Mouse (Mus musculus) thymus, postnatal 4 days (tissue): ENCODE results near the gene Sptbn1.

Experiments
- DNase-seq: peaks from one replicate; pipeline ENCODE4 v3.0.0; 2021

The Sptbn1 gene

GRCm38 (mm10) chr11:30267892-30268647, at the start of gene Sptbn1:
TSS of gene Sptbn1 (minus strand) at chr11:30268175.
- DNase-seq = peak; percentile 65

DNA sequence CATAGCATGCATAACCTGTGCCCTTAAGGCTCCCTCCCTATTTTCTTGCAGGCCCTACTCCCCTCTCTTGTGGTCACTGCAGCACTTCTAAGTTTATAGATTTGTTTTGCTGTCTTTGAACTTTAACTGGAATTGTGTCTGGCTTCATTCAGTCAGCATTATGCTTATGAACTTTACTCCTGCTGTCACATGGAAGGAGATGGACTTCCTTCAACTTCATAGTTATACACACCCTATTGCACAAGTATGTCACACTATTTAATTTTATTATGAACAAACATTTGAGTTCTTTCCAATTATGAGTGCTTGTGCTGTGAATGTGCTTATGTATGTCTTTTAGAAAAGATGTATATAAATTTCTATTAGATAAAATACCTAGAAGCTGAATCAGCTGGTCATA, 26.3 kb upstream of the Sptbn1 start:
- DNase-seq = no peak

DNA sequence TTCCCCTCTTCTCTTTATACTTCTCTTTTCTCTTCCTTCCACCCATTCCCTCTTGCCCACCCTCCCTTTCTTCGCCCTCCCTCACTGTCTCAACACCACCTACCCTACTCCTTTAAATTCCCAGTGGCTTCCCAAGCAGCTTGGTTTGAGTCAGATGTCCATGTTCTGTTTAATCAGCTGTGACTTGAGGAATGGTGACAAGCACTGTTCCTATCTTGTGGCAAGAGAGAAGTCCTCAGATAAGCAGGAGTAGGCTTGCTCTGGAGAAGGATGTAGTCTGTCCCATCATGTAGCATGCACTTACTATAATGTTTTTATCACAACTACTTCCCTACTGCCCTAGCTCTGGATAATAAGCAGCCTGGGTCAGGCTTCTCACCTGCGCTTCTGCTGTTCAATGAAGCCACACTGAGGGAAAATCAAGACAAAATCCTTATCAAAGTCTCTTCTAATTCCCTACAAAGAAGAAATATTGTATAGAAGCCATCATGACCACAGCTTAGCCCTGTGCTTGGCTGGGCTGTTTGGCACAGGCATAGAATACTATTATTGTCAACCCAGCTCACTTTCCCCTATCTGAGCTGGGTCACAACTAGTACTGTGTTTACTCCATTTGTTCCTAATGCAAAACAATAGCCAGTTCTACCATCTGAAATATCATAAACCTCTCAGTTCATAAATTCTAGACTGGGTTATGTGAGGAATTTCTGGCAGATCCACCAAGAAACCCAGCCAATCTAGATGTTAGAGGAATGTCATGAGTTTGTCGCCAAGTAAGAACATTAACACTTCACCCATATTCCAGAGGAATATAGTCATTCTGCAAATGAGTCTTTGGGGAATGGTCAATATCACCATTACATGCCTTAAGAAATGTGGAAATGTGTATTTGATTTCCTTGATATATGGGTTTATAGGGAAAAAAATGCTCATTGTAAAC, 24.5 kb upstream of the Sptbn1 start:
- no peak for DNase-seq

- no peak for DNase-seq
These were observed 23.2 kb upstream of the Sptbn1 start for GRCm38 (mm10) chr11:30291155-30291554.

DNA sequence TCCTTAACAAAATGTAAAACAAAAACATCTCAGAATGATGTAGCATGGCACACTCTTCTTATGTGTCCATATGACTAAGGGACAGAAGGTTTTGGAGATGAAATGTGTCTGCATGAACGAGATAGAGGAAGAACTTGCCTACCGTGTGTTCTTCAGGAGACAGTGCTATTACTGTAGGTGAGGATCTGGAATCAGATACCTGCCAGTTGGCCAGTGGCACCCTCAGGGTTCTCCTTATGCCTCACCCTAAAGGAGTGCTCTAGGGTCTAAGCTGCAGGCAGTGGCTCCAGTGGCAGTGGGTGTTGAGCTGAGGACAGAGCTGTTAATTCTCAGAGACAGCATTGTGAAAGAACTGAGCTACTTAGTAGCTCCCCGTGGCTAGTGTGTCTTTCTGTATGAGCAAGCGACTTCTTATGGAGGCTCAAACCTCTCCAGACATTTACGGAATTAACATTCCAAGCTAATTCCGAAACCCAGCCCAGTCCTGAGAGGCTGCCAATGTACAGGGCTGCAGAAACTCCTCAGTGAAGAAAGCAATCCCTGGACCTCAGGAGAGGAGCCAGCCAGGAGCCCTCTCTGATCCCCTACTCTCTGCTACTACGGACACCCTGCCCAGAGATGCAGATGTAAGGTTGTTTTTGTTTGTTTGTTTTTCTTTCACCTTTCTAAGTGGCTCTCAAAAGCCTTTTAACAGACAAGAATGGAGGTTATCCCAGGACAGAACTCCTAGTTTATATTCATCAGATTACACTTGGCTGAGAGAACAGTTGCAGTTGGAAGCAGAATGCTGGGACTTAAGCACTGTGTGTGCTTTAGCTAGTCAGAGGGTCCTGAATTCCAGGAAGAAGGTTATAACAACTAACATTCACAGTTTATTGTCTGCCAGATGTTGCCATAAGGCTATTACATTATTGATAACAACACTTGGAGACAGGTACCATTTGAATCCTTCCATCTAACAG, 21.8 kb upstream of the Sptbn1 start:
- no peak for DNase-seq

DNA sequence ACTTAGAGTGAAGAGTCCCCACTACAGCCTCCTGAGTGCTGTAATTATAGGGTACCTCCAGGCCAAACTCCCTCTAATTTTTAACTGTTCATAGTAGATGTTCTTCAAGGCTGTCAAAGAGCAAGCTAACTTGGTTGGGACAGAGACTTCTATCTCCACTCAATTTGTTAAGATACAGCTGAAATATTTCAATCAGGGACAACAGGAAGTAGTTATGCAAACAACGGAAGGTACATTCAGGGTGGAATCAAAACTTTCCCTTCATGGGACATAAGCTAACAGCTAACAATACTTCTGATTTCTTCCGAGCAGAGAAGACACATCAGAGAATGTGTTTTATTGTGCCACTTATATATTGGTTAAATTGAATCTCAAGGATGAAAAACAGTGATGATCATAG, 20.1 kb upstream of the Sptbn1 start:
- DNase-seq = no peak

DNA sequence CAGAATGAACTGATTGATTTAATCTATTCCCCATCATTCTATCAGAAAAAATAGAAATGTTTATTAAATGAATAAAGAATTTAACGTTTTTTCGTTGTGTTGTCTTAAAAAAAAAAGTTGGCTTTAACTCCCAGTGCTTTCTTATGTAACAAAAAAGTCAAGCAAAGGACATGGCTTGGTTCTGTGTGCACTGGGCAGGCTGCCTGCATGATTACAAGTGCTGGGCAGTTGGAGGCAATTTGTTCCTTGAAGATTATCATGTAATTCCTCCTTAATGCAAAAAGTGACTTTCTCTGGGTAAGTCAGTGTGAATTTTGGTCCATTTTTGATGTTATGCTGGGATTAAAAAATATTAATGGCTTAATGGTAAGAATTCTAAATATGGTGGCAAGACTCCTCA, 15.7 kb upstream of the Sptbn1 start:
- no peak for DNase-seq

- no peak for DNase-seq
These were observed 13.1 kb upstream of the Sptbn1 start for GRCm38 (mm10) chr11:30281096-30281495.

- no peak for DNase-seq
These were observed 11.3 kb upstream of the Sptbn1 start for GRCm38 (mm10) chr11:30279278-30279677.

DNA sequence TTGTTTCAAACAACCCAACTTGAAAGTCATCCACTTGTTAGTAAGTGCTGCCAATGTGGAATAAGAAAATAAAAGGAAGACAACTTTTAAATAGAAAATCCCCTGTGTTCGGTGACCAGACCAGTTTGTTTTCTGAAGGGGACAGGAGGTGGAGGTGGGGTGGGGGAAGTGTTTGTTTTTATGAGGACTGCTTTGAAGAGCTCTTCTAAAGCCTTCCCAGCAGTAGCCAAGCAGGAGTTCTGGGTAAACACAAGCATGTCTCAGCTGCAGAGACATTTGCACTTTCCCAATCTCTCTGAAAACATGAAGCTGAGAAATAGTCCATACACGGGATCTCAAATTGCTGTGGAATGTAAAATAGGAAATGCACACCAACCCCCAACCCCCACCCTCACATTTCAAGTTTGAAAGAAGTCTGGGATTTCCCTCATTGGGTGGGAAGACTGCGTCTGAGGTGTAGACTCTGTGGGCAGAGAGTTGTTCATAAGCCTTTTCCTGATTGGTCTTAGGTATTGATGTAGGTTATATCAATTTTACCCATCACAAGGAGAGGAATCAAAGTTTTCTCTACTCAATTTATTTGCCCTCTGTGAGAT, 7.6 kb upstream of the Sptbn1 start:
- DNase-seq = no peak

DNA sequence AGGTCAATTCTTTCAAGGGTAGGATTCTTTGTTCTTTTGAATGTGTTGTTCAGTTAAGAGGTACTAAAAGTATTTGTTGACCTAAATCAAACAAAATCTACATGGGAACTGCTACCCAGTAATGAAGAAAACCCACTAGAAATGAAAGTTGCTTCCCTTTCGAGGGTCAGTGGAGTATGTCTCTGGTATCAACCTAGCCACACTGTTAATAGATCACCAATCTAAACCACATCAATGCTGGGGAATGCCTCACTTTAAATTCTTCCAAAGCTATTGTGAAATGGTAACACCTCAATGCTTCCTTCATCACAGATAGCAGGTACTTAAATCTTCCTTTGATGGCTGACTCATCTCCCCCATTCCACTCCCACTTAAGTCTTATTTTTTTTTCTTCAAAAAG, 1.5 kb upstream of the Sptbn1 start:
- DNase-seq = no peak

DNA sequence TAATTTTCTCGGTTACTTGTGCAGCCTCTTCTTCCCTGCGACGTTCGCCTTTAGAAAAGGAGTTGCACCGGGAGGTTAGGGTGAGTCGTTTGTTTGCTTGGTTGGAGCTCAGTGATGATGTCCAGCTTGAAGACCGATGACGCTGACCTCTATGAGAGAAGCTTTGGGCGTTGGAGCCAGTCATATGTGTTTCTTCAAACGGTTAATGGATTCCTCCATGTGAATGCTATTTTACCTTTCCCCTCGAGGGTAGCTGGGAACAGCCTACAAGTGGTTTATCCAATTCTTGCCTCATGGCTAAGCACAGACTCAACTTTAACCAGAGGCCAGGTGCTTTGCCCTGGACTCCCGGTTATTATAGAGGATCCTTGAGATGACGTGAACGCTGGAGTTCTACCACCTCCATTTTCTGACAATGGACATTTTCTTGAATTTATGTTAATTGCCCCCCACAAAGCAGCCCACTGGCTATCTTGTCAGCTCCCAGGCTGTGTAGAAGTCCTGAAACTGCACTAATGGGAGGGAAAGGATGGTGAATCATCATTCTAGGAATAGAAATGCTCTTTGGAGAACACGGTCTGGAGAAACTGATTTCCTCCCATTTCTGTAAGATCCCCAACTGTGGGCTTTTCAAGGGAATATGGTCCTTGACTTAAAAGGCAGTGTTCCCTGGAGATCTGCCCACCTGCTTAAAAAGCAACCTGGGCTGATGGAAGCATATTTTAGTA, 837 bp upstream of the Sptbn1 start:
- no peak for DNase-seq

DNA sequence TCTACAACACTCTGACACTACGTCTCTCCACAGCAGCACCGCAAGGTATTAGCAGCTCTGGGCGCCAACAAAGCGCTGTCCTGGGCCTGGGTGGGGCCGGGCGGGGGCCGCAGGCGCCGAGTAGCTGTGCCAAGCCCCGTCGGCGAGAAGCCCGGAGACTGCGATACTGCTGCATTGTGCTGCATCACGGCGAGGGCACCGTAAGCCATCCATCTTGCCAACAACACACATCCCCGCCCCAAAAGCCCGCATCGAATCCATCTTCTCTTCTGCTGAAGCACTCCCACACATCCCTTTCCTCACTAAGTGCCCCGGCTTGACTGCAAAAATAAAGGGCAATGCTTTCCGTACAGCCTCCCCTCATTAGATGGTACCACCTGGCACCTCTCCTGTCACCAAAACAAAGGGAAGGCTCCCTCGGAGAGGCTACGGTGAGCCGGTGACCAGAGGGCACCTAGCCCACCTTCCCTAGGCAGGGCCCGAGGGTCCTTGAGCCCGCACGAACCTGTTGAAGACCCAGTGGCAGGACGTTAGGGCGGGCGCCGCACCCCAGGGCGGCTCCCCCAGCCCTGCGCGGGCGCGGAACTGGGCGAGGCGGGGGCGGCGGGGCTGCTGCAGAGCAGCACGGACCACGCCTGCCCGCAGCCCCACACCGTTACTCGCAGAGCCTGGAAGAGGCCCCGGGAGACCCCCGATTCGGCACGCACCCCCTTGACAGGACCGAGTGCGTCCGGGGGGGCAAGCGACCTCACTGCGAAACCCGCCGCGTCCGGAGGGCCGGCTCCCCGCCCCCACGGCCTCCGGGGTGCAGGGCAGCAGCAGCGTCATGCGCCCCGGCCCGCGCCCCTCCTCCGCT, 711 bp downstream of the Sptbn1 start:
- peak; percentile 59 for DNase-seq

DNA sequence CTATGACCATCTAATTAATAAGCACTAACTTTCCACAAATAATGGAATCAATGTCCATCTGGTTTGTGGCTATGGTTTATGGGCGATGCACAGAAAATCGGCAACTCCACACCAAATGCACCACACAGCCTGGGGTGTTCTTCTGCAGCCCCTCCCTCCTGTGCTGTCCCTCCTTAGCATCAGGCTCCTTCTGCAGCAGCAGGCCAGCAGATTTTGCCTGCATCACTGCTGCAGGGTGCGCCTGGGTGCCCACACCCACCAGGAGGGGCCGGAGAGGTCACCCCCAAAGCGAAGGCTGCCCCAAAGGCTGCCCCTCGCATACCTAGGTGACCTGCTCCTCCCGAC, 1.3 kb downstream of the Sptbn1 start:
- DNase-seq = no peak

- DNase-seq = no peak
These were observed 2.3 kb downstream of the Sptbn1 start for GRCm38 (mm10) chr11:30265666-30266065.

DNA sequence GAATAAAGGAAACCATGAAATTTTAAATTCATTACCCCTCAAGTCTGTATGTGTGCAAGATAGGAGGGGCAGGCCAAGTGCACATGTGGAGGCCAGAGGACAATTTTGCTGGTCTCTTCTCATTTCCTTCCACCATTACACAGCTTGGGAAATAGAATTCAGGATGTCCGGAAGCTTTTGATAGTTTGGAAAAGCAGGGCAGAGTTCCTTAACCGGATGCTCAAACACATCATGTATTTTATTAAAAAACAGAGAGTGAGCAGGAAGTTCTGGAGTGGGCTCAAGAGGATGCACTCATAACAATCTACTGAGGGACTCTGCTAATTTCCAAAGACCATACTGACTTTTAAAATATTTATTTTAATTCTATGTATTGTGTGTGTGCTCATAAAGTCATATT, 4.3 kb downstream of the Sptbn1 start:
- no peak for DNase-seq

DNA sequence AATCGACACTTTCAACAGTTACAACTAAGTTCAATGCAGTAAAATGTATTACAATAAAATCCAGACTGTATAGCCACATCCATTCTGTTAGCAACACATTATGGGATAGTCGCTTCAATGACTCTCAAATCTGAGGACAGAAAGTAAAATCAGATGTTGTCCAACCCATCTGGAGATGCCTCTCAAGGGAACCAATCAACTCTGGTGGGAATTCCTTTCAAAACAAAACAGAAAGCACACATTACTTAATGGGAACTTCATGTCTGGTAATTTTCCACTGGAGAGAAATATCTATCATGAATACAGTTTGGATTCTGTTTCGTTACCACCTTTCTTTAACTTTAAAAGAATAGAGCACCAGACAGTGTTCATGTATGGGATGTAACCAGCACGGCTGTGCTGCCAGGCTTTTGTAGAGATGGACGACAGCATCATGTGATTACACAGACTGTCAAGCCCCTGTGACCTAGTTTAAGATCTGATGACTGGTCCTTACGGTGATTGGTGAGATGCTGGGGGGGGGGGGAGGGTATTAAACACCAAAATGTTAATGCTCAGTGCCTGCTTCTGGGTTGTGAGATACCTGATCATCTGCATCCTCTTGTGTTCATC, 9.1 kb downstream of the Sptbn1 start:
- no peak for DNase-seq

- DNase-seq = no peak
These were observed 10.2 kb downstream of the Sptbn1 start for GRCm38 (mm10) chr11:30257812-30258211.

DNA sequence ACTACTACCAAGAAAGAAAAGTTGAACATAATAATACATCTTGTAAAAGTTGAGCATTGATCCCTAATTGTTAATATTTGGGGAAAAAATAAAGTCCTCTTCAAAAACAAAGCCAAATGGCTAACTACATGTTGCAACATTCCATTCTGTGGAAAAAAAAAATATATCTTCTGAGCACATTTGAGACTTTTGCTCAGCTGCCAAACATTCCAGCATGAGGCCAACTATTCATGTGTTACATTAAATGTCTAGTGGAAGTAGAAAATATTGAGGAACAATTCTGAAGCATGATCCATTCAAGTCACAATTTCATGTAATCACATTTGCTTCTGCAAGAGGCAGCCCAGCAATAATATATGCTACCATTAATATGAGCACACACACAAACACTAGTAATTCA, 10.9 kb downstream of the Sptbn1 start:
- no peak for DNase-seq

GRCm38 (mm10) chr11:30256491-30256890, 11.5 kb downstream of the Sptbn1 start:
- no peak for DNase-seq
